Mouse (Mus musculus) heart, embryonic 13.5 days (tissue): ENCODE measurements around the gene Map7. TPM values are rescaled to one million over a fixed set of nuclear protein-coding genes. Genes with fewer than 3 reads are reported as not detected.

Experiments
- ATAC-seq: fragments of 200-750 bp; cut with Nextera tagmentation; 2 replicates; pipeline ENCODE4 v1.8.0; 2017; ENCODE audit warnings: moderate TSS enrichment; ENCODE audit not compliant: insufficient number of reproducible peaks, low FRiP score, low TSS enrichment; ENCODE audit errors: extremely low read depth
- H3K27ac ChIP-seq: fragments of 300-500 bp; sonication (generic); replicated peaks from 2 replicates; pipeline ENCODE4 v1.5.1; 2015; ENCODE audit warnings: moderate library complexity, mild to moderate bottlenecking, inconsistent platforms
- H3K27me3 ChIP-seq: fragments of 300-500 bp; sonication (generic); replicated peaks from 2 replicates; pipeline ENCODE4 v1.6.1; 2015; ENCODE audit warnings: mild to moderate bottlenecking, inconsistent platforms
- H3K36me3 ChIP-seq: fragments of 300-500 bp; sonication (generic); 2 replicates; pipeline ENCODE4 v1.6.1; 2015; ENCODE audit warnings: mild to moderate bottlenecking, inconsistent platforms
- H3K4me1 ChIP-seq: fragments of 300-500 bp; sonication (generic); 2 replicates; pipeline ENCODE4 v1.6.1; 2015; ENCODE audit warnings: inconsistent platforms
- H3K4me2 ChIP-seq: fragments of 300-500 bp; sonication (generic); 2 replicates; pipeline ENCODE4 v1.6.1; 2015; ENCODE audit warnings: inconsistent platforms, mild to moderate bottlenecking, moderate library complexity
- H3K4me3 ChIP-seq: fragments of 300-500 bp; sonication (generic); 2 replicates; pipeline ENCODE4 v1.5.1; 2015; ENCODE audit warnings: moderate library complexity, mild to moderate bottlenecking, inconsistent platforms
- H3K9ac ChIP-seq: fragments of 300-500 bp; sonication (generic); 2 replicates; pipeline ENCODE4 v1.6.1; 2015; ENCODE audit warnings: inconsistent platforms, mild to moderate bottlenecking, moderate library complexity
- H3K9me3 ChIP-seq: fragments of 300-500 bp; sonication (generic); 2 replicates; pipeline ENCODE4 v1.6.1; 2016; ENCODE audit warnings: inconsistent platforms
- WGBS: fragments of 180-500 bp; shearing (Covaris S2); methylation state at CpG from one replicate; pipeline ENCODE4 v1.1.7; 2015; ENCODE audit warnings: mixed read lengths; 5-methylcytosine and 5-hydroxymethylcytosine counted together
- polyA plus RNA-seq: library from polyadenylated mRNA; unstranded; fragments of >200 nt; fragmentation: Nextera tagmentation; extraction: Ambion mirVana; gene quantifications from 2 replicates; pipeline ENCODE4 v1.2.1, GENCODE M21; 2015

Map7 gene
- polyA plus RNA-seq, 1 experiment from 2014 or later, result 5.9 TPM

- H3K9ac ChIP-seq, result no peak overlapping the region
- 83% methylated on average over 4 of the region's 4 CpGs for WGBS
- H3K4me1 ChIP-seq, result peaks cover 6% of the 10 kb centered on the region
Measured at GRCm38 (mm10) chr10:20214418-20214817, 66.1 kb downstream of the Map7 start.

GRCm38 (mm10) chr10:20216982-20217381, 68.7 kb downstream of the Map7 start:
- no peaks in the 10 kb centered on the region for H3K27me3 ChIP-seq
- WGBS, result 64% methylated on average over 6 of the region's 6 CpGs
- no peaks in the 10 kb centered on the region for H3K9me3 ChIP-seq
- H3K4me1 ChIP-seq, result peaks cover 21% of the 10 kb centered on the region
- no peaks in the 10 kb centered on the region for H3K36me3 ChIP-seq
- H3K4me2 ChIP-seq, result no peak overlapping the region
- H3K4me3 ChIP-seq, result no peak overlapping the region
- ATAC-seq, result no peak
- no peak overlapping the region for H3K27ac ChIP-seq
- H3K9ac ChIP-seq, result no peak overlapping the region

More at GRCm38 (mm10) chr10:20214418-20214817, 66.1 kb downstream of the Map7 start:
- ATAC-seq, result no peak
- Histone ChIP-seq H3K4me2 (no peak overlapping the region), H3K27ac (no peak overlapping the region), H3K4me3 (no peak overlapping the region), H3K36me3 (no peaks in the 10 kb centered on the region), H3K9me3 (no peaks in the 10 kb centered on the region), H3K27me3 (no peaks in the 10 kb centered on the region)

GRCm38 (mm10) chr10:20218866-20219265, 70.6 kb downstream of the Map7 start:
- WGBS, result 73% methylated on average over 4 of the region's 4 CpGs
- no peak for ATAC-seq

GRCm38 (mm10) chr10:20219538-20219937, 71.3 kb downstream of the Map7 start:
- H3K27ac ChIP-seq, result peak overlapping the region; percentile 21; the same call in 1 of the 2 replicates
- no peak overlapping the region for H3K9ac ChIP-seq
- 55% methylated on average over 8 of the region's 8 CpGs for WGBS
- no peak overlapping the region for H3K4me2 ChIP-seq
- H3K27me3 ChIP-seq, result no peaks in the 10 kb centered on the region
- H3K9me3 ChIP-seq, result no peaks in the 10 kb centered on the region
- peaks cover 21% of the 10 kb centered on the region for H3K4me1 ChIP-seq
- no peak for ATAC-seq
- no peak overlapping the region for H3K4me3 ChIP-seq
- H3K36me3 ChIP-seq, result no peaks in the 10 kb centered on the region

More at GRCm38 (mm10) chr10:20218866-20219265, 70.6 kb downstream of the Map7 start:
- H3K4me2 ChIP-seq, result no peak overlapping the region
- H3K4me3 ChIP-seq, result no peak overlapping the region
- H3K4me1 ChIP-seq, result peaks cover 21% of the 10 kb centered on the region
- H3K36me3 ChIP-seq, result no peaks in the 10 kb centered on the region
- no peaks in the 10 kb centered on the region for H3K9me3 ChIP-seq
- no peaks in the 10 kb centered on the region for H3K27me3 ChIP-seq
- no peak overlapping the region for H3K9ac ChIP-seq
- H3K27ac ChIP-seq, result no peak overlapping the region

GRCm38 (mm10) chr10:20220443-20221071, 72.3 kb downstream of the Map7 start:
- Histone ChIP-seq H3K4me1 (peaks cover 24% of the 10 kb centered on the region), H3K9me3 (no peaks in the 10 kb centered on the region), H3K4me3 (no peak overlapping the region), H3K4me2 (no peak overlapping the region), H3K36me3 (no peaks in the 10 kb centered on the region), H3K27me3 (no peaks in the 10 kb centered on the region), H3K27ac (peak overlapping the region; percentile 43; the same call in 1 of the 2 replicates), H3K9ac (no peak overlapping the region; the same call in 1 of the 2 replicates)
- no peak for ATAC-seq
- 42% methylated on average over 10 of the region's 10 CpGs for WGBS

GRCm38 (mm10) chr10:20222011-20222410, 73.7 kb downstream of the Map7 start:
- no peak for ATAC-seq
- H3K9me3 ChIP-seq, result no peaks in the 10 kb centered on the region
- H3K9ac ChIP-seq, result no peak overlapping the region
- 78% methylated on average over 4 of the region's 4 CpGs for WGBS
- no peaks in the 10 kb centered on the region for H3K27me3 ChIP-seq
- peaks cover 33% of the 10 kb centered on the region for H3K4me1 ChIP-seq
- no peak overlapping the region for H3K27ac ChIP-seq
- H3K4me2 ChIP-seq, result no peak overlapping the region
- H3K36me3 ChIP-seq, result no peaks in the 10 kb centered on the region
- no peak overlapping the region for H3K4me3 ChIP-seq

- Histone ChIP-seq H3K4me1 (peaks cover 22% of the 10 kb centered on the region), H3K4me3 (no peak overlapping the region), H3K27me3 (no peaks in the 10 kb centered on the region), H3K27ac (no peak overlapping the region), H3K9me3 (no peaks in the 10 kb centered on the region), H3K9ac (no peak overlapping the region), H3K36me3 (no peaks in the 10 kb centered on the region), H3K4me2 (no peak overlapping the region)
- no peak for ATAC-seq
- 40% methylated on average over 4 of the region's 4 CpGs for WGBS
Measured at GRCm38 (mm10) chr10:20226728-20227127, 78.5 kb downstream of the Map7 start.

- H3K36me3 ChIP-seq, result 0 out of 2 replicates have a peak, but pooled peaks cover 4% of the 10 kb centered on the region
- H3K4me1 ChIP-seq, result peaks cover 26% of the 10 kb centered on the region
- no peak for ATAC-seq
- no peak overlapping the region for H3K4me3 ChIP-seq
- no peak overlapping the region for H3K27ac ChIP-seq
- no peak overlapping the region for H3K9ac ChIP-seq
- 82% methylated on average over 5 of the region's 5 CpGs for WGBS
- H3K9me3 ChIP-seq, result no peaks in the 10 kb centered on the region
- H3K27me3 ChIP-seq, result no peaks in the 10 kb centered on the region
- no peak overlapping the region for H3K4me2 ChIP-seq
Measured at GRCm38 (mm10) chr10:20230026-20230425, 81.8 kb downstream of the Map7 start.

GRCm38 (mm10) chr10:20233451-20233850, 85.2 kb downstream of the Map7 start:
- no peak overlapping the region for H3K27ac ChIP-seq
- H3K9ac ChIP-seq, result no peak overlapping the region
- H3K4me3 ChIP-seq, result no peak overlapping the region
- no peaks in the 10 kb centered on the region for H3K9me3 ChIP-seq
- no peak overlapping the region for H3K4me2 ChIP-seq
- H3K36me3 ChIP-seq, result peaks cover 6% of the 10 kb centered on the region; the same call in 1 of the 2 replicates
- H3K27me3 ChIP-seq, result no peaks in the 10 kb centered on the region
- WGBS, result 74% methylated on average over 10 of the region's 10 CpGs
- ATAC-seq, result no peak
- peaks cover 13% of the 10 kb centered on the region for H3K4me1 ChIP-seq

GRCm38 (mm10) chr10:20234466-20234865, 86.2 kb downstream of the Map7 start:
- 51% methylated on average over 4 of the region's 4 CpGs for WGBS

GRCm38 (mm10) chr10:20235656-20236055, 87.4 kb downstream of the Map7 start:
- H3K27ac ChIP-seq, result no peak overlapping the region
- no peak for ATAC-seq
- H3K9ac ChIP-seq, result no peak overlapping the region
- 87% methylated on average over 3 of the region's 3 CpGs for WGBS
- H3K4me2 ChIP-seq, result no peak overlapping the region
- H3K9me3 ChIP-seq, result no peaks in the 10 kb centered on the region
- H3K36me3 ChIP-seq, result peaks cover 6% of the 10 kb centered on the region; the same call in 1 of the 2 replicates
- H3K4me3 ChIP-seq, result no peak overlapping the region
- 0 out of 2 replicates have a peak, but pooled peaks cover 4% of the 10 kb centered on the region for H3K4me1 ChIP-seq
- H3K27me3 ChIP-seq, result no peaks in the 10 kb centered on the region

More at GRCm38 (mm10) chr10:20234466-20234865, 86.2 kb downstream of the Map7 start:
- Histone ChIP-seq H3K4me3 (no peak overlapping the region), H3K36me3 (peaks cover 6% of the 10 kb centered on the region; the same call in 1 of the 2 replicates), H3K27me3 (no peaks in the 10 kb centered on the region), H3K9ac (no peak overlapping the region), H3K4me2 (no peak overlapping the region), H3K4me1 (peaks cover 12% of the 10 kb centered on the region), H3K9me3 (no peaks in the 10 kb centered on the region), H3K27ac (no peak overlapping the region)
- ATAC-seq, result no peak

GRCm38 (mm10) chr10:20236241-20236640, 88.0 kb downstream of the Map7 start:
- 68% methylated on average over 6 of the region's 6 CpGs for WGBS
- no peaks in the 10 kb centered on the region for H3K9me3 ChIP-seq
- no peak overlapping the region for H3K27ac ChIP-seq
- no peaks in the 10 kb centered on the region for H3K27me3 ChIP-seq
- 0 out of 2 replicates have a peak, but pooled peaks cover 4% of the 10 kb centered on the region for H3K4me1 ChIP-seq
- no peak overlapping the region for H3K4me3 ChIP-seq
- H3K4me2 ChIP-seq, result no peak overlapping the region
- ATAC-seq, result no peak
- peaks cover 6% of the 10 kb centered on the region; the same call in 1 of the 2 replicates for H3K36me3 ChIP-seq
- H3K9ac ChIP-seq, result no peak overlapping the region
